In genomic region chr6:99171281-99171825, GRCm38 (mm10) we compare ENCODE assay signal across 15 mouse cellular contexts.
DNase-seq lines count a peak whose midpoint lies in the region; ATAC-seq and TF ChIP-seq lines count a peak whose summit lies in the region.
"Had no signal": no experiment of that assay in that cellular context is flagged by ENCODE, and none has a peak within 500 bp of the region (broad histone marks: within the 10 kb centered on the region; RNA-seq: fewer than 3 reads in every experiment).

No protein-coding gene starts in this region.

- H3K27ac ChIP-seq in heart, embryonic 11.5 days (ENCODE audit: low read depth, low read length): peak overlapping the region; percentile 70
- H3K27ac ChIP-seq in spleen, adult 2 months (ENCODE audit: insufficient read depth, low read length): peak overlapping the region; percentile 58
- H3K27ac ChIP-seq in intestine, postnatal 0 days (ENCODE audit: low read depth, low read length): peak overlapping the region; percentile 80
- H3K27ac ChIP-seq in stomach, postnatal 0 days (replicated peaks): peak overlapping the region; percentile 82
- no peak overlapping the region for H3K27ac ChIP-seq in midbrain, embryonic 13.5 days
- H3K27ac ChIP-seq: hindbrain, embryonic 14.5 days; left cerebral cortex, adult 2 months; midbrain, embryonic 12.5 days; neural tube, embryonic 12.5 days had no signal

- no peaks in the 10 kb centered on the region for H3K27me3 ChIP-seq in heart, embryonic 11.5 days (ENCODE audit: control insufficient read depth, insufficient read depth, low read length)
- no peaks in the 10 kb centered on the region for H3K27me3 ChIP-seq in spleen, adult 2 months (ENCODE audit: control insufficient read depth, insufficient read depth, low read length)
- no peaks in the 10 kb centered on the region for H3K27me3 ChIP-seq in intestine, postnatal 0 days (replicated peaks; ENCODE audit: control insufficient read depth, insufficient read depth, low read length)
- no peaks in the 10 kb centered on the region for H3K27me3 ChIP-seq in stomach, postnatal 0 days (ENCODE audit: control insufficient read depth, insufficient read depth, low read length)
- no peaks in the 10 kb centered on the region for H3K27me3 ChIP-seq in midbrain, embryonic 13.5 days
- H3K27me3 ChIP-seq: liver, embryonic 13.5 days; midbrain, embryonic 12.5 days; neural tube, embryonic 12.5 days had no signal

- no peak overlapping the region for H3K4me3 ChIP-seq in heart, embryonic 11.5 days (ENCODE audit: low read depth, low read length)
- no peak overlapping the region for H3K4me3 ChIP-seq in spleen, adult 2 months (ENCODE audit: extremely low read depth, insufficient read depth, insufficient read length)
- no peak overlapping the region for H3K4me3 ChIP-seq in intestine, postnatal 0 days (ENCODE audit: low read depth, low read length)
- no peak overlapping the region for H3K4me3 ChIP-seq in stomach, postnatal 0 days (ENCODE audit: low read depth, low read length)
- H3K4me3 ChIP-seq in midbrain, embryonic 13.5 days (replicated peaks): no peak overlapping the region
- H3K4me3 ChIP-seq: left cerebral cortex, adult 2 months; liver, embryonic 13.5 days; midbrain, embryonic 12.5 days; neural tube, embryonic 12.5 days had no signal

- no peak for ATAC-seq in heart, embryonic 11.5 days (replicated peaks; ENCODE audit: insufficient number of reproducible peaks, low FRiP score, low TSS enrichment)
- ATAC-seq in intestine, postnatal 0 days: no peak
- no peak for ATAC-seq in stomach, postnatal 0 days (ENCODE audit: low FRiP score, low TSS enrichment)
- no peak for ATAC-seq in midbrain, embryonic 13.5 days

- no peak for TF ChIP-seq CTCF in spleen, adult 2 months (IDR thresholded peaks at IDR 0.05; ENCODE audit: extremely low read depth, insufficient read depth, insufficient read length, insufficient replicate concordance)
- TF ChIP-seq CTCF in intestine, postnatal 0 days (IDR thresholded peaks at IDR 0.05; ENCODE audit: low read depth): no peak
- TF ChIP-seq CTCF in stomach, postnatal 0 days (IDR thresholded peaks at IDR 0.05; ENCODE audit: low read depth): no peak

- no peaks in the 10 kb centered on the region for H3K36me3 ChIP-seq in heart, embryonic 11.5 days (ENCODE audit: control insufficient read depth, insufficient read depth, low read length)
- H3K36me3 ChIP-seq in spleen, adult 2 months (ENCODE audit: control insufficient read depth, insufficient read depth, low read length): peaks cover 3% of the 10 kb centered on the region
- H3K36me3 ChIP-seq in intestine, postnatal 0 days (ENCODE audit: control insufficient read depth, insufficient read depth): no peaks in the 10 kb centered on the region
- no peaks in the 10 kb centered on the region for H3K36me3 ChIP-seq in stomach, postnatal 0 days (ENCODE audit: control insufficient read depth, insufficient read depth, low read length)
- H3K36me3 ChIP-seq in midbrain, embryonic 13.5 days: no peaks in the 10 kb centered on the region
- H3K36me3 ChIP-seq: liver, embryonic 13.5 days; midbrain, embryonic 12.5 days; neural tube, embryonic 12.5 days had no signal

- H3K4me1 ChIP-seq in heart, embryonic 11.5 days (ENCODE audit: control insufficient read depth, insufficient read depth, low read length): peaks cover 43% of the 10 kb centered on the region
- H3K4me1 ChIP-seq in spleen, adult 2 months (ENCODE audit: control insufficient read depth, insufficient read depth, insufficient read length): peaks cover 20% of the 10 kb centered on the region
- H3K4me1 ChIP-seq in intestine, postnatal 0 days (replicated peaks; ENCODE audit: control insufficient read depth, insufficient read depth, low read length): peaks cover 24% of the 10 kb centered on the region
- H3K4me1 ChIP-seq in stomach, postnatal 0 days (replicated peaks; ENCODE audit: control insufficient read depth, insufficient read depth): peaks cover 8% of the 10 kb centered on the region
- 0 out of 2 replicates have a peak, but pooled peaks cover 7% of the 10 kb centered on the region for H3K4me1 ChIP-seq in midbrain, embryonic 13.5 days (replicated peaks)
- H3K4me1 ChIP-seq: neural tube, embryonic 12.5 days had no signal

- intact Hi-C loops in heart, postnatal 10 days (cut with DNase I): no loop called here

- TF ChIP-seq POLR2A in spleen, adult 2 months (IDR thresholded peaks at IDR 0.05; ENCODE audit: low read depth, low read length): no peak

- H3K9ac ChIP-seq in heart, embryonic 11.5 days (ENCODE audit: low read depth, low read length): no peak overlapping the region
- H3K9ac ChIP-seq in intestine, postnatal 0 days (ENCODE audit: low read depth, low read length): no peak overlapping the region
- no peak overlapping the region for H3K9ac ChIP-seq in stomach, postnatal 0 days (ENCODE audit: low read length)
- H3K9ac ChIP-seq in midbrain, embryonic 13.5 days (replicated peaks): no peak overlapping the region
- H3K9ac ChIP-seq: hindbrain, embryonic 14.5 days; liver, embryonic 13.5 days; midbrain, embryonic 12.5 days; neural tube, embryonic 12.5 days had no signal

- WGBS in heart, embryonic 11.5 days (ENCODE audit: insufficient replicate concordance): 57% methylated on average over 6 of the region's 6 CpGs
- WGBS in spleen, adult 2 months: 58% methylated on average over 6 of the region's 6 CpGs
- 49% methylated on average over 6 of the region's 6 CpGs for WGBS in intestine, postnatal 0 days
- WGBS in stomach, postnatal 0 days: 52% methylated on average over 6 of the region's 6 CpGs
- WGBS in midbrain, embryonic 13.5 days: 81% methylated on average over 6 of the region's 6 CpGs

- no peak overlapping the region for H3K4me2 ChIP-seq in heart, embryonic 11.5 days
- no peak overlapping the region for H3K4me2 ChIP-seq in intestine, postnatal 0 days (replicated peaks; ENCODE audit: low read depth)
- H3K4me2 ChIP-seq in stomach, postnatal 0 days (replicated peaks; ENCODE audit: low read depth): peak overlapping the region; percentile 20; the same call in 1 of the 2 replicates
- H3K4me2 ChIP-seq in midbrain, embryonic 13.5 days (replicated peaks): no peak overlapping the region
- H3K4me2 ChIP-seq: hindbrain, embryonic 14.5 days; midbrain, embryonic 12.5 days; neural tube, embryonic 12.5 days had no signal

- H3K9me3 ChIP-seq in heart, embryonic 11.5 days (replicated peaks; ENCODE audit: control insufficient read depth, low read length): no peaks in the 10 kb centered on the region
- H3K9me3 ChIP-seq in intestine, postnatal 0 days (ENCODE audit: control insufficient read depth): no peaks in the 10 kb centered on the region
- no peaks in the 10 kb centered on the region for H3K9me3 ChIP-seq in stomach, postnatal 0 days (ENCODE audit: control insufficient read depth, low read length)
- H3K9me3 ChIP-seq in midbrain, embryonic 13.5 days: no peaks in the 10 kb centered on the region
- H3K9me3 ChIP-seq: liver, embryonic 13.5 days; midbrain, embryonic 12.5 days; neural tube, embryonic 12.5 days had no signal

- no peak for TF ChIP-seq EP300 in stomach, postnatal 0 days (optimal IDR thresholded peaks at IDR 0.05)

- no peak for DNase-seq in heart, postnatal 10 days
- DNase-seq in spleen, adult 2 months (ENCODE audit: low read depth in 1 of 2, low spot score in 2 of 2): no peak
- DNase-seq in spleen, postnatal 10 days (ENCODE audit: low spot score in 2 of 2): no peak
- no peak for DNase-seq in stomach, postnatal 0 days (ENCODE audit: low spot score)
- DNase-seq in embryo, embryonic 10 days (ENCODE audit: low spot score): no peak
- DNase-seq: cerebellum, adult 11-12 months; kidney, postnatal 10 days; liver, embryonic 13.5 days had no signal
